Mouse (Mus musculus) olfactory bulb, adult 2 months (tissue): ENCODE measurements around the gene Tyw3.

Source experiments
- CTCF ChIP-seq: fragments of 200-500 bp; IDR thresholded peaks from 2 replicates; pipeline ENCODE4 v1.5.1; 2012; ENCODE audit warnings: low read depth, mild to moderate bottlenecking, low read length, moderate library complexity; ENCODE audit not compliant: insufficient read depth
- POLR2A ChIP-seq: fragments of 200-500 bp; IDR thresholded peaks from 2 replicates; pipeline ENCODE4 v1.6.1; 2012; ENCODE audit warnings: mild to moderate bottlenecking, low read depth, low read length, moderate library complexity; ENCODE audit not compliant: insufficient read depth

GRCm38 (mm10) chr3:154562192-154562591 lies 34.7 kb downstream of the Tyw3 start:
- no peak for TF ChIP-seq POLR2A
- TF ChIP-seq CTCF: no peak
